Mouse (Mus musculus): Measurements from ENCODE around the gene Plcd4. TPM values are rescaled to one million over a fixed set of nuclear protein-coding genes. Genes with fewer than 3 reads are reported as not detected.

Plcd4 gene
- polyA plus RNA-seq, 1 experiment from 2014 or later = 3.9 TPM

Small RNA genes within 50 kb of the gene (microRNA-seq; reads per million reads assigned to microRNA genes)
- not detected for gene Gm25035

Other genes starting within 250 kb of the Plcd4 start
- gene Tmbim1, start 237.3 kb upstream of the Plcd4 start, polyA plus RNA-seq (2014; fragmentation: Nextera tagmentation; extraction: Ambion mirVana) = 3.7 and 4.9 TPM in 2 replicates
- gene Catip, start 180.8 kb upstream of the Plcd4 start, polyA plus RNA-seq (2014; fragmentation: Nextera tagmentation; extraction: Ambion mirVana) = 0.50 and 0.93 TPM in 2 replicates
- 1.9 and 2.4 TPM in 2 replicates for gene Slc11a1, start 167.7 kb upstream of the Plcd4 start, polyA plus RNA-seq (2014; fragmentation: Nextera tagmentation; extraction: Ambion mirVana)
- 19.9 and 22.3 TPM in 2 replicates for gene Ctdsp1, start 151.4 kb upstream of the Plcd4 start, polyA plus RNA-seq (2014; fragmentation: Nextera tagmentation; extraction: Ambion mirVana)
- gene Vil1, start 133.5 kb upstream of the Plcd4 start, polyA plus RNA-seq (2014; fragmentation: Nextera tagmentation; extraction: Ambion mirVana) = 0.14 and 0.33 TPM in 2 replicates
- 63.2 and 66.1 TPM in 2 replicates for gene Cnot9, start 36.8 kb upstream of the Plcd4 start, polyA plus RNA-seq (2014; fragmentation: Nextera tagmentation; extraction: Ambion mirVana)
- 28.6 and 35.9 TPM in 2 replicates for gene Usp37, start 1.4 kb downstream of the Plcd4 start, polyA plus RNA-seq (2014; fragmentation: Nextera tagmentation; extraction: Ambion mirVana)
- gene Zfp142, start 45.4 kb downstream of the Plcd4 start, polyA plus RNA-seq (2014; fragmentation: Nextera tagmentation; extraction: Ambion mirVana) = 5.4 and 8.0 TPM in 2 replicates
- 26.0 and 27.7 TPM in 2 replicates for gene Bcs1l, start 45.4 kb downstream of the Plcd4 start, polyA plus RNA-seq (2014; fragmentation: Nextera tagmentation; extraction: Ambion mirVana)
- 15.4 and 15.8 TPM in 2 replicates for gene Rnf25, start 58.5 kb downstream of the Plcd4 start, polyA plus RNA-seq (2014; fragmentation: Nextera tagmentation; extraction: Ambion mirVana)
- 19.7 and 23.0 TPM in 2 replicates for gene Stk36, start 58.6 kb downstream of the Plcd4 start, polyA plus RNA-seq (2014; fragmentation: Nextera tagmentation; extraction: Ambion mirVana)
- gene Ttll4, start 118.9 kb downstream of the Plcd4 start, polyA plus RNA-seq (2014; fragmentation: Nextera tagmentation; extraction: Ambion mirVana) = 14.0 and 14.4 TPM in 2 replicates
- 1.2 and 1.9 TPM in 2 replicates for gene Cyp27a1, start 170.7 kb downstream of the Plcd4 start, polyA plus RNA-seq (2014; fragmentation: Nextera tagmentation; extraction: Ambion mirVana)
- not detected in 2 replicates for gene Prkag3, start 206.3 kb downstream of the Plcd4 start, polyA plus RNA-seq (2014; fragmentation: Nextera tagmentation; extraction: Ambion mirVana)
- 1.3 and 3.6 TPM in 2 replicates for gene Wnt6, start 229.0 kb downstream of the Plcd4 start, polyA plus RNA-seq (2014; fragmentation: Nextera tagmentation; extraction: Ambion mirVana)
- gene Wnt10a, start 248.6 kb downstream of the Plcd4 start, polyA plus RNA-seq (2014; fragmentation: Nextera tagmentation; extraction: Ambion mirVana) = 0.56 and 0.69 TPM in 2 replicates

Data from forebrain, embryonic 14.5 days (tissue).